Mouse (Mus musculus) urinary bladder, postnatal 10 days (tissue): ENCODE measurements around the gene Tomm22.
A peak's percentile ranks its signal among the peaks of the same experiment; 100 is the strongest.

Experiments used
- DNase-seq: peaks from one replicate; pipeline ENCODE4 v3.0.0; 2022; ENCODE audit warnings: low spot score

Gene Tomm22

GRCm38 (mm10) chr15:79686046-79686869, 15.6 kb downstream of the Tomm22 start:
- DNase-seq: no peak

GRCm38 (mm10) chr15:79687175-79687574, 16.5 kb downstream of the Tomm22 start:
- no peak for DNase-seq

GRCm38 (mm10) chr15:79687646-79688267, 17.1 kb downstream of the Tomm22 start, which contains the start of gene Josd1:
Gene Josd1 (minus strand): TSS chr15:79687919.
- DNase-seq: peak; percentile 93

- DNase-seq: no peak
These were observed 17.8 kb downstream of the Tomm22 start for GRCm38 (mm10) chr15:79688268-79688956.

GRCm38 (mm10) chr15:79689662-79690425, 19.2 kb downstream of the Tomm22 start:
- no peak for DNase-seq

GRCm38 (mm10) chr15:79690426-79691022, 19.9 kb downstream of the Tomm22 start, which contains the start of gene Gtpbp1:
Gene Gtpbp1 (plus strand): TSS chr15:79690845.
- DNase-seq: peak; percentile 80

- peak; percentile 15 for DNase-seq
These were observed 20.4 kb downstream of the Tomm22 start for GRCm38 (mm10) chr15:79691023-79691508.

- no peak for DNase-seq
These were observed 21.7 kb downstream of the Tomm22 start for GRCm38 (mm10) chr15:79692334-79692733.

- no peak for DNase-seq
These were observed 23.1 kb downstream of the Tomm22 start for GRCm38 (mm10) chr15:79693740-79694139.

GRCm38 (mm10) chr15:79694512-79694911, 23.9 kb downstream of the Tomm22 start:
- DNase-seq: no peak

- DNase-seq: no peak
These were observed 24.9 kb downstream of the Tomm22 start for GRCm38 (mm10) chr15:79695516-79695915.

GRCm38 (mm10) chr15:79696508-79696907, 25.8 kb downstream of the Tomm22 start:
- DNase-seq: no peak

GRCm38 (mm10) chr15:79697011-79697410, 26.4 kb downstream of the Tomm22 start:
- DNase-seq: no peak

- DNase-seq: no peak
These were observed 27.0 kb downstream of the Tomm22 start for GRCm38 (mm10) chr15:79697558-79698187.

- DNase-seq: no peak
These were observed 36.0 kb downstream of the Tomm22 start for GRCm38 (mm10) chr15:79706603-79707214.

GRCm38 (mm10) chr15:79708229-79708822, 37.7 kb downstream of the Tomm22 start:
- DNase-seq: no peak

GRCm38 (mm10) chr15:79715646-79716045, 45.0 kb downstream of the Tomm22 start:
- no peak for DNase-seq

- DNase-seq: no peak
These were observed 46.0 kb downstream of the Tomm22 start for GRCm38 (mm10) chr15:79716710-79717109.

- no peak for DNase-seq
These were observed 49.6 kb downstream of the Tomm22 start for GRCm38 (mm10) chr15:79720267-79720666.

GRCm38 (mm10) chr15:79720796-79721195, 50.1 kb downstream of the Tomm22 start:
- DNase-seq: no peak
